Mouse (Mus musculus) liver, postnatal 0 days (tissue): ENCODE data around the gene Kif21a. TPM values are rescaled to one million over a fixed set of nuclear protein-coding genes. Genes with fewer than 3 reads are reported as not detected.
A peak's percentile ranks its signal among the peaks of the same experiment; 100 is the strongest.

Source experiments
- ATAC-seq: fragments of 200-750 bp; cut with Nextera tagmentation; 2 replicates; pipeline ENCODE4 v1.8.0; 2017; ENCODE audit warnings: mild to moderate bottlenecking, moderate library complexity
- DNase-seq: peaks from one replicate; pipeline ENCODE4 v3.0.0-alpha.2; 2016
- H3K27ac ChIP-seq: fragments of 300-500 bp; sonication (generic); 2 replicates; pipeline ENCODE4 v1.5.1; 2014; ENCODE audit warnings: antibody characterized with exemption, moderate library complexity, mild to moderate bottlenecking, low read depth
- H3K27me3 ChIP-seq: fragments of 300-500 bp; sonication (generic); 2 replicates; pipeline ENCODE4 v1.6.1; 2014; ENCODE audit warnings: low read length, control low read depth, mixed read lengths; ENCODE audit not compliant: insufficient read depth
- H3K36me3 ChIP-seq: fragments of 300-500 bp; sonication (generic); replicated peaks from 2 replicates; pipeline ENCODE4 v1.6.1; 2014; ENCODE audit warnings: mild to moderate bottlenecking, control low read depth, low read length, moderate library complexity, mixed read lengths; ENCODE audit not compliant: insufficient read depth
- H3K4me1 ChIP-seq: fragments of 300-500 bp; sonication (generic); 2 replicates; pipeline ENCODE4 v1.6.1; 2014; ENCODE audit warnings: antibody characterized with exemption, mild to moderate bottlenecking, control low read depth; ENCODE audit not compliant: insufficient read depth
- H3K4me2 ChIP-seq: fragments of 300-500 bp; sonication (generic); 2 replicates; pipeline ENCODE4 v1.6.1; 2014; ENCODE audit warnings: low read depth, mild to moderate bottlenecking, low read length, moderate library complexity, mixed read lengths
- H3K4me3 ChIP-seq: fragments of 300-500 bp; sonication (generic); 2 replicates; pipeline ENCODE4 v1.5.1; 2014; ENCODE audit warnings: low read depth, low read length
- H3K9ac ChIP-seq: fragments of 300-500 bp; sonication (generic); replicated peaks from 2 replicates; pipeline ENCODE4 v1.6.1; 2014; ENCODE audit warnings: mild to moderate bottlenecking, moderate library complexity
- H3K9me3 ChIP-seq: fragments of 300-500 bp; sonication (generic); 2 replicates; pipeline ENCODE4 v1.6.1; 2016; ENCODE audit warnings: mild to moderate bottlenecking, control low read depth, low read length, mixed read lengths
- CTCF ChIP-seq: sonication (generic); IDR thresholded peaks from 2 replicates; pipeline ENCODE4 v1.5.1; 2016; ENCODE audit warnings: antibody characterized with exemption, low read depth
- EP300 ChIP-seq: IDR thresholded peaks from 2 replicates; pipeline ENCODE4 v1.6.1; 2016; ENCODE audit warnings: antibody characterized with exemption, low read depth, mild to moderate bottlenecking
- WGBS: fragments of 180-500 bp; shearing (Covaris S2); extraction: QIAGEN DNeasy Blood & Tissue Kit; methylation state at CpG from one replicate; pipeline ENCODE4 v1.1.7; 2014; ENCODE audit not compliant: insufficient replicate concordance; 5-methylcytosine and 5-hydroxymethylcytosine counted together
- polyA plus RNA-seq: library from polyadenylated mRNA; unstranded; fragments of >200 nt; fragmentation: Nextera tagmentation; extraction: Ambion mirVana; gene quantifications from 2 replicates; pipeline ENCODE4 v1.2.1, GENCODE M21; 2015

The Kif21a gene
- polyA plus RNA-seq, 1 experiment from 2014 or later, result 5.2 TPM

DNA sequence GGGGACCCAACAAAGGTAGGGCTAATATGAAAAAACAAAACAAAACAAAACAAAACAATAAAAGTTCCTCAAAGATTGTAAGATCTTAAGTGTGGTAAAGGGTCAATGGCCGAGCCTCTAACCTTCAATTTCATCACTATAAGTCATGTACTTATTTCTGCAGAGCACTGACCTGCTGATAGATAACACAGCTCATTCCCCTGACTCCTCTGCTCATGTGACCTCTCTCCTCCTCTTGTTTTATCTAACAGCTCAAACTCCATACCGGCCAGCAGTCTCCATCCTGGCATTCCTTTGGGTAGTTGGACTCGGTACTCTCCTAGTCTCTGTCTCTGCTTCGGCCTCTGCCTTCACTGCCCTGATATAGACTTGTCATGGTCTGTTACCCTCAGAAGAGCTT is 87.2 kb downstream of the Kif21a start:
- Histone ChIP-seq H3K27me3 (no peaks in the 10 kb centered on the region), H3K9ac (no peak overlapping the region), H3K27ac (no peak overlapping the region), H3K36me3 (peaks cover 8% of the 10 kb centered on the region; the same call in 1 of the 2 replicates), H3K4me2 (no peak overlapping the region), H3K4me1 (no peaks in the 10 kb centered on the region), H3K9me3 (no peaks in the 10 kb centered on the region), H3K4me3 (no peak overlapping the region)
- ATAC-seq (no peak), DNase-seq (no peak)
- WGBS, result 71% methylated on average over 4 of the region's 4 CpGs
- TF ChIP-seq EP300, result no peak
- TF ChIP-seq CTCF, result no peak

DNA sequence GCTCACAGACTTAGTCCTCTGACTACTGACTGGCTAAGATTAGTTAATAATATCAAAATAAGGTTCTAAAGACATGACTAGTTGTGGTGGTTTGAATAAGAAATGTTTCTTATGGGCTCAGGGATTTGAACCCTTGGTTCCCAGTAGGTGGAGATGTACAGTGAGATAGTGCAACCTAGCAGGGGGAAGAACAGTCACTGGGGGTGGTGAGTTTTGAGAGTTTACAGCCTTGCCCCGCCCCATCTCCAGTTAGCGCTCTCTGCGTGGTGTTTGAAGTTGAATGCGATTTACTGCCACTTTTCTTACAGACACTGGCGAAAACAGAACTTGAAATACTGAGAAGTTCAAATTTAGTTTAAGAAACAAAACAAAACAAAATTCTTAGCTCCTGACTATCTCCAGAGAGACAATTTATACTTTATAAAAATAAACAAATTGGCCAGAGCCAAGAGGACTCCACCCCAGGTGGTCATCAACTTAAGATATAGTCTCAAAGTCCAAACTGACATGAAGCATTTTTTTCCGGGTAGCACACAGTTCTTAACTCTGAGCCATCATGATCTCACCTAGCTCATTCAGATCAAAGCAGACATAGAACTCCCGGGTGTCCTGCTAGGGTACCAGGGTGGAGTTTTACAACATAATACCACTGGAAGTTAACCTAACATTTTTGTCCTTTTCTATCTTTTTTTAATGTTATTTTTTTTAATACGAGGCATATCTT is 88.8 kb downstream of the Kif21a start:
- TF ChIP-seq CTCF, result no peak
- Histone ChIP-seq H3K4me1 (no peaks in the 10 kb centered on the region), H3K27ac (no peak overlapping the region), H3K9ac (no peak overlapping the region), H3K4me3 (no peak overlapping the region), H3K36me3 (peaks cover 9% of the 10 kb centered on the region; the same call in 1 of the 2 replicates), H3K4me2 (no peak overlapping the region), H3K27me3 (no peaks in the 10 kb centered on the region), H3K9me3 (no peaks in the 10 kb centered on the region)
- WGBS, result 83% methylated on average over 8 of the region's 8 CpGs
- ATAC-seq (no peak), DNase-seq (no peak)

DNA sequence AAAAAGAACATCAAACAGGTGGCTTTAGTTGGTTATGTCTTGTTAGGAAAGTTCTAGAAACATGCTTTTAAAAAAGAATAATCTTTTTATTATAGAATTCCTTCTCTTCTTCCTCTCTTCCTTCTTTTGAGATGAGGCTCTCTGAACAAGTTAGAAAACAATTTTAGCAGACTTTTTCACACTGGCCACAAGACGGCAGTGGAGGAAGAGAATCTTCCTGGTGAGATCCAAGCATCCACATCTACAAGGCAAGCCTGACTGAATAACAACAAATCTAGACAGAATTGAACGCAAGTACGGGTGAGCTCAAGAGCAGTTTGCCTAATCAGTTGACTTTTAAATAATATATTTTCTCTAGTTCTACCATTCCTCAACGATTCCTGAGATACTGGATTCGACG is 98.4 kb downstream of the Kif21a start:
- Histone ChIP-seq H3K36me3 (peaks cover 7% of the 10 kb centered on the region; the same call in 1 of the 2 replicates), H3K9ac (no peak overlapping the region), H3K4me2 (no peak overlapping the region), H3K4me3 (no peak overlapping the region), H3K9me3 (no peaks in the 10 kb centered on the region), H3K4me1 (no peaks in the 10 kb centered on the region), H3K27ac (no peak overlapping the region), H3K27me3 (no peaks in the 10 kb centered on the region)
- 83% methylated on average over 6 of the region's 6 CpGs for WGBS
- TF ChIP-seq EP300, result no peak
- no peak for TF ChIP-seq CTCF
- ATAC-seq (no peak), DNase-seq (no peak)

DNA sequence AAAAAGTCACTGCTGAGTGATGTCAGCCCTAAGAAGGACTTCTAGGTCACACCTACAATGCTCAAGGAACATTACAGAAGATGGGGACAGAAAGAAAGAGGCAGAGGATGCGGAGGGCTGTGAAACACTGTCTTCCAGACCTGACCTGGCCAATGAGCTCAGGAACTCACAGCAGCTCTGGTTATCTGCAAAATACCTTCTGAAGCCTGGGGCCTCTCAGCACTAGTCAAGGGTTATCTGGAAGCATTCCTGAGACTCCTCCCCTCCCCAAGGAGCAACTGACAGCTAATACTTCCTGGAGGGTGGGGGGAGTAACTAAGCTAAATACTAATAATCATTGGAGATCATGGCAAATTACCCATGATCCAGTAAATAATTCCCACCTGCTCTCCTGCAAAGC is 111.3 kb downstream of the Kif21a start:
- Histone ChIP-seq H3K4me2 (no peak overlapping the region), H3K9me3 (no peaks in the 10 kb centered on the region), H3K9ac (no peak overlapping the region), H3K27me3 (no peaks in the 10 kb centered on the region), H3K36me3 (0 out of 2 replicates have a peak, but pooled peaks cover 6% of the 10 kb centered on the region), H3K4me1 (no peaks in the 10 kb centered on the region), H3K4me3 (no peak overlapping the region), H3K27ac (no peak overlapping the region)
- ATAC-seq (no peak), DNase-seq (no peak)
- 67% methylated on average over 1 of the region's 1 CpGs for WGBS
- TF ChIP-seq EP300 (no peak), CTCF (no peak)

DNA sequence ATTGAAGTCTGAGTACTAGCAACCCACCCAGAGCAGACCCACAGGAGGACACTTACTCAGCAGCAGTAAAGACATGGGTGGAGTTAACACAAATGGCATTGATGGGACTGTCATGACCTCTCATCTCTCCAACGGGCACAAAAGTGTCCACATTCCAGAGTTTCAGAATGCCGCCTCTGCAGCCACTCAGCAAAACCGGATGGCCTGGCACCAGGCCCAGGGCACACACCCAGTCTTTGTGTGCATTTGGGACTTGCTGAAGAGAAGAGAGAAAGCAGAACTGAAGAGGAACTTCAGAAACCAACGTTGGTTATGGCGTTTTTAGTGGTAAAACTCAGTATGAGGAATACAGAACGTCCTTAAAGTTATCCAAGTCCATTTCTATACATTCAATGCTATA is 114.2 kb downstream of the Kif21a start:
- Histone ChIP-seq H3K27ac (no peak overlapping the region), H3K4me3 (no peak overlapping the region), H3K27me3 (no peaks in the 10 kb centered on the region), H3K9ac (no peak overlapping the region), H3K9me3 (no peaks in the 10 kb centered on the region), H3K36me3 (no peaks in the 10 kb centered on the region), H3K4me1 (no peaks in the 10 kb centered on the region), H3K4me2 (no peak overlapping the region)
- WGBS, result 69% methylated on average over 6 of the region's 6 CpGs
- ATAC-seq (no peak), DNase-seq (no peak)
- TF ChIP-seq CTCF (no peak), EP300 (no peak)

DNA sequence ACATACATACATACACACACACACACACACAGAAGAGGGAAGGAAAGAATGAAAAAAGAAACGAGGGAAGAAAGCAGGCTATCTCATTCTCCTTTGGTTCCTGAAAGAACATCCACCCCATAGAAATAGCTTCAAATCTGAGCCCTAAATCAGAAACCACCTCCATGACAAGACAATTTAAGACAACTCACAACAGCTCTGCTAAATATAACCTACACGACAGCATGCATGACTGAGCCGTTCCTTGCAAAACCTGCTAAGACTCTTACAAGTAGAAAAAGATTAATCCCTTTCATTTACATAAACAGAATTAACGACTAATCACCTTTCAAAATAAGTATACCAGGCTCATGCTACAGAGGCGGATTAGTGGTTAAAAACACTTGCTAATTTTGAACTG is 118.3 kb downstream of the Kif21a start:
- Histone ChIP-seq H3K27ac (no peak overlapping the region), H3K36me3 (no peaks in the 10 kb centered on the region), H3K4me1 (no peaks in the 10 kb centered on the region), H3K27me3 (no peaks in the 10 kb centered on the region), H3K4me2 (no peak overlapping the region), H3K4me3 (no peak overlapping the region), H3K9ac (no peak overlapping the region), H3K9me3 (no peaks in the 10 kb centered on the region)
- DNase-seq (no peak), ATAC-seq (0 out of 2 replicates have a peak, but pooled peaks have one; percentile 4)
- TF ChIP-seq CTCF (no peak), EP300 (no peak)
- 64% methylated on average over 5 of the region's 5 CpGs for WGBS
